In genomic region chr4:152617636-152618035, GRCm38 (mm10) we compare ENCODE assay signal across 17 mouse cellular contexts.
DNase-seq lines count a peak whose midpoint lies in the region; ATAC-seq and TF ChIP-seq lines count a peak whose summit lies in the region.
"Had no signal": no experiment of that assay in that cellular context is flagged by ENCODE, and none has a peak within 500 bp of the region (broad histone marks: within the 10 kb centered on the region; RNA-seq: fewer than 3 reads in every experiment).

No protein-coding gene starts in this region.

- TF ChIP-seq POLR2A in brain, embryonic 14.5 days (IDR thresholded peaks at IDR 0.05; ENCODE audit: borderline replicate concordance, extremely low read depth, insufficient read depth, insufficient read length, poor library complexity, severe bottlenecking): no peak

- peak; percentile 34 to 38 for DNase-seq in cerebellum, postnatal 10 days
- peak; percentile 40 for DNase-seq in retina, postnatal 1 day
- DNase-seq in retina, embryonic 14.5 days (ENCODE audit: low spot score): no peak
- DNase-seq in brain, embryonic 14.5 days (ENCODE audit: low read depth): peak; percentile 59
- no peak for DNase-seq in heart, adult 9 months (ENCODE audit: low spot score in 2 of 2)
- DNase-seq: adrenal gland, adult 2 months; adrenal gland, postnatal 10 days; adrenal gland, postnatal 25 days; B cell, adult 2 months; cerebellum, adult 11-12 months; cerebellum, adult 2 months; cerebellum, adult 9-10 months; cerebellum, postnatal 36 days; embryo, embryonic 11 days had no signal

- no peak; the same call in 1 of the 2 replicates for ATAC-seq in cerebellum, adult (ENCODE audit: insufficient number of reproducible peaks, low FRiP score, low TSS enrichment)
- ATAC-seq: CD4-positive, CD25-positive, alpha-beta regulatory T cell, adult 4 months; forebrain, embryonic 16.5 days had no signal

- TF ChIP-seq CTCF in brain, embryonic 14.5 days (IDR thresholded peaks at IDR 0.05; ENCODE audit: borderline replicate concordance, extremely low read depth, insufficient read depth, insufficient read length): no peak

Comparison
In these comparisons a context has a peak if more than half of its experiments do, and no peak if none do; other contexts are left out.
1. DNase-seq: peak in cerebellum, postnatal 10 days (2 of 2), retina, postnatal 1 day (single experiment) and brain, embryonic 14.5 days (single experiment); none in retina, embryonic 14.5 days (single experiment) and heart, adult 9 months (0 of 2).